Mouse (Mus musculus) spleen, adult 2 months (tissue): ENCODE measurements around the gene Gm7879. TPM values are rescaled to one million over a fixed set of nuclear protein-coding genes. Genes with fewer than 3 reads are reported as not detected.

ENCODE experiments used
- DNase-seq, 2 experiments: peaks; one replicate each; pipeline versions ENCODE4 v3.0.0 to v3.0.0-alpha.2; 2012 to 2021; ENCODE audit warnings: low spot score in 2 of 2, low read depth in 1 of 2
- H3K27ac ChIP-seq: fragments of 200-500 bp; 2 replicates; pipeline ENCODE4 v1.5.1; 2012; ENCODE audit warnings: low read length, inconsistent platforms; ENCODE audit not compliant: insufficient read depth
- H3K27me3 ChIP-seq: fragments of 200-500 bp; 2 replicates; pipeline ENCODE4 v1.6.1; 2012; ENCODE audit warnings: mild to moderate bottlenecking, moderate library complexity, low read length, inconsistent platforms; ENCODE audit not compliant: control insufficient read depth, insufficient read depth
- H3K36me3 ChIP-seq: fragments of 200-500 bp; 2 replicates; pipeline ENCODE4 v1.6.1; 2012; ENCODE audit warnings: mild to moderate bottlenecking, low read length, inconsistent platforms; ENCODE audit not compliant: control insufficient read depth, insufficient read depth
- H3K4me1 ChIP-seq: fragments of 200-500 bp; 2 replicates; pipeline ENCODE4 v1.6.1; 2011; ENCODE audit warnings: inconsistent platforms; ENCODE audit not compliant: control insufficient read depth, insufficient read depth, insufficient read length
- H3K4me3 ChIP-seq: fragments of 200-500 bp; 2 replicates; pipeline ENCODE4 v1.5.1; 2011; ENCODE audit warnings: mild to moderate bottlenecking, inconsistent platforms; ENCODE audit not compliant: insufficient read depth, insufficient read length; ENCODE audit errors: extremely low read depth
- CTCF ChIP-seq: fragments of 200-500 bp; IDR thresholded peaks from 2 replicates; pipeline ENCODE4 v1.5.1; 2011; ENCODE audit warnings: mild to moderate bottlenecking, inconsistent platforms; ENCODE audit not compliant: insufficient read depth, insufficient read length, insufficient replicate concordance; ENCODE audit errors: extremely low read depth
- POLR2A ChIP-seq: fragments of 200-500 bp; IDR thresholded peaks from 2 replicates; pipeline ENCODE4 v1.6.1; 2011; ENCODE audit warnings: low read depth, low read length, inconsistent platforms
- WGBS: fragments of 180-500 bp; shearing (Covaris S2); methylation state at CpG from one replicate; pipeline ENCODE4 v1.1.7; 2018; 5-methylcytosine and 5-hydroxymethylcytosine counted together
- polyA plus RNA-seq: library from polyadenylated mRNA; depleted of rRNA; stranded (reverse); fragments of >200 nt; gene quantifications from 2 replicates; pipeline ENCODE4 v1.2.3, GENCODE M21; 2012

Gm7879 gene
- polyA plus RNA-seq, 1 experiment: not detected

GRCm38 (mm10) chr5:43904685-43905084 lies 8.3 kb upstream of the Gm7879 start:
- Histone ChIP-seq H3K4me3 (no peak overlapping the region), H3K4me1 (no peaks in the 10 kb centered on the region), H3K36me3 (peaks cover 35% of the 10 kb centered on the region), H3K27ac (no peak overlapping the region), H3K27me3 (no peaks in the 10 kb centered on the region)
- 90% methylated on average over 3 of the region's 3 CpGs for WGBS
- DNase-seq: no peak
- TF ChIP-seq CTCF (no peak), POLR2A (no peak)

GRCm38 (mm10) chr5:43909213-43909612 lies 3.7 kb upstream of the Gm7879 start:
- H3K4me1 ChIP-seq: no peaks in the 10 kb centered on the region
- H3K4me3 ChIP-seq: no peak overlapping the region
- no peak overlapping the region for H3K27ac ChIP-seq
- peaks cover 18% of the 10 kb centered on the region for H3K36me3 ChIP-seq
- TF ChIP-seq POLR2A (no peak), CTCF (no peak)
- DNase-seq: no peak
- H3K27me3 ChIP-seq: no peaks in the 10 kb centered on the region
- 90% methylated on average over 9 of the region's 9 CpGs for WGBS

GRCm38 (mm10) chr5:43910006-43910405 lies 2.9 kb upstream of the Gm7879 start:
- Histone ChIP-seq H3K27ac (no peak overlapping the region), H3K4me3 (no peak overlapping the region), H3K27me3 (no peaks in the 10 kb centered on the region), H3K36me3 (peaks cover 18% of the 10 kb centered on the region), H3K4me1 (no peaks in the 10 kb centered on the region)
- WGBS: 79% methylated on average over 6 of the region's 6 CpGs
- TF ChIP-seq CTCF (no peak), POLR2A (no peak)
- DNase-seq: no peak

GRCm38 (mm10) chr5:43915261-43915886 lies 2.4 kb downstream of the Gm7879 start:
- no peaks in the 10 kb centered on the region for H3K4me1 ChIP-seq
- H3K36me3 ChIP-seq: peaks cover 3% of the 10 kb centered on the region
- WGBS: 70% methylated on average over 4 of the region's 4 CpGs
- no peaks in the 10 kb centered on the region for H3K27me3 ChIP-seq
- no peak overlapping the region for H3K27ac ChIP-seq
- DNase-seq: no peak
- TF ChIP-seq CTCF (no peak), POLR2A (no peak)
- H3K4me3 ChIP-seq: no peak overlapping the region

GRCm38 (mm10) chr5:43921877-43922276 lies 8.9 kb downstream of the Gm7879 start:
- DNase-seq: no peak

GRCm38 (mm10) chr5:43923933-43924332 lies 11.0 kb downstream of the Gm7879 start:
- TF ChIP-seq POLR2A: no peak
- peak; percentile 79; the same call in 1 of the 2 replicates for TF ChIP-seq CTCF
- Histone ChIP-seq H3K4me3 (no peak overlapping the region), H3K27ac (no peak overlapping the region), H3K27me3 (no peaks in the 10 kb centered on the region), H3K36me3 (no peaks in the 10 kb centered on the region), H3K4me1 (no peaks in the 10 kb centered on the region; the same call in 1 of the 2 replicates)
- peak; percentile 42 to 84 for DNase-seq
- WGBS: 32% methylated on average over 4 of the region's 4 CpGs

More at GRCm38 (mm10) chr5:43921877-43922276, 8.9 kb downstream of the Gm7879 start:
- Histone ChIP-seq H3K4me3 (no peak overlapping the region), H3K27ac (no peak overlapping the region), H3K27me3 (no peaks in the 10 kb centered on the region), H3K4me1 (no peaks in the 10 kb centered on the region; the same call in 1 of the 2 replicates), H3K36me3 (no peaks in the 10 kb centered on the region)
- TF ChIP-seq CTCF: no peak
- no peak for TF ChIP-seq POLR2A
- 82% methylated on average over 11 of the region's 11 CpGs for WGBS

- Histone ChIP-seq H3K36me3 (no peaks in the 10 kb centered on the region), H3K27ac (no peak overlapping the region), H3K4me1 (no peaks in the 10 kb centered on the region; the same call in 1 of the 2 replicates), H3K27me3 (no peaks in the 10 kb centered on the region), H3K4me3 (no peak overlapping the region)
- TF ChIP-seq CTCF (no peak), POLR2A (no peak)
- DNase-seq: no peak
Observed at GRCm38 (mm10) chr5:43927729-43928128, 14.8 kb downstream of the Gm7879 start.
